Mouse (Mus musculus): ENCODE results near the gene Spr.
"Not testable (repeated sequence)": the region's sequence is repeated elsewhere in the genome, so short reads cannot be mapped to it uniquely, and the experiment has no call there.

Spr gene

GRCm38 (mm10) chr6:85131673-85132072 lies 5.9 kb downstream of the Spr start:
- peak; percentile 84 for DNase-seq

- DNase-seq, result not testable (repeated sequence)
Observed at GRCm38 (mm10) chr6:85117545-85118511, 19.7 kb downstream of the Spr start.

GRCm38 (mm10) chr6:85105033-85105615 lies 32.4 kb downstream of the Spr start:
- no peak for DNase-seq

- no peak for DNase-seq
Observed at GRCm38 (mm10) chr6:85103321-85103720, 34.2 kb downstream of the Spr start.

- no peak for DNase-seq
Observed at GRCm38 (mm10) chr6:85096441-85096840, 41.1 kb downstream of the Spr start.

GRCm38 (mm10) chr6:85087425-85087824 lies 50.1 kb downstream of the Spr start:
- DNase-seq, result no peak

GRCm38 (mm10) chr6:85086645-85087044 lies 50.9 kb downstream of the Spr start:
- DNase-seq, result no peak
